Mouse (Mus musculus) ES-Bruce4 (cell line): ENCODE data around the gene Tns2. TPM values are rescaled to one million over a fixed set of nuclear protein-coding genes. Genes with fewer than 3 reads are reported as not detected.
"Not testable (repeated sequence)": the region's sequence is repeated elsewhere in the genome, so short reads cannot be mapped to it uniquely, and the experiment has no call there.

ENCODE experiments used
- H3K27ac ChIP-seq: 2 replicates; pipeline ENCODE4 v1.5.1; 2012; ENCODE audit warnings: low read length, inconsistent platforms; ENCODE audit not compliant: insufficient read depth
- H3K27me3 ChIP-seq: 2 replicates; pipeline ENCODE4 v1.6.1; 2012; ENCODE audit warnings: mild to moderate bottlenecking, low read length, inconsistent platforms; ENCODE audit not compliant: control insufficient read depth, poor library complexity, insufficient read depth, severe bottlenecking
- H3K36me3 ChIP-seq: 2 replicates; pipeline ENCODE4 v1.6.1; 2012; ENCODE audit warnings: inconsistent platforms, mild to moderate bottlenecking, low read length, moderate library complexity; ENCODE audit not compliant: control insufficient read depth, poor library complexity, insufficient read depth, severe bottlenecking
- H3K4me1 ChIP-seq: one replicate; pipeline ENCODE4 v1.8.1; 2011; ENCODE audit warnings: low read length; ENCODE audit not compliant: control insufficient read depth, insufficient read depth
- H3K4me3 ChIP-seq: 2 replicates; pipeline ENCODE4 v1.5.1; 2011; ENCODE audit warnings: low read depth, mild to moderate bottlenecking, low read length
- H3K9ac ChIP-seq: 2 replicates; pipeline ENCODE4 v1.6.1; 2012; ENCODE audit warnings: low read depth, mild to moderate bottlenecking, inconsistent platforms; ENCODE audit not compliant: poor library complexity, severe bottlenecking
- H3K9me3 ChIP-seq: replicated peaks from 2 replicates; pipeline ENCODE4 v1.6.1; 2012; ENCODE audit warnings: mild to moderate bottlenecking, low read length, inconsistent platforms; ENCODE audit not compliant: control insufficient read depth, poor library complexity, insufficient read depth, severe bottlenecking
- CTCF ChIP-seq: IDR thresholded peaks from one replicate; pipeline ENCODE4 v1.8.1; 2011; ENCODE audit warnings: low read depth, low read length
- EP300 ChIP-seq: IDR thresholded peaks from 2 replicates; pipeline ENCODE4 v1.6.1; 2011; ENCODE audit warnings: low read depth, low read length; ENCODE audit not compliant: insufficient read depth
- POLR2A ChIP-seq: IDR thresholded peaks from one replicate; pipeline ENCODE4 v1.8.1; 2011; ENCODE audit warnings: low read length; ENCODE audit not compliant: insufficient read depth
- polyA plus RNA-seq: library from polyadenylated mRNA; stranded (reverse); fragments of >200 nt; gene quantifications from 2 replicates; pipeline ENCODE4 v1.2.4, GENCODE M21; 2011; ENCODE audit warnings: low read depth; ENCODE audit not compliant: missing spikeins, insufficient read depth, insufficient read length

Gene Tns2
- polyA plus RNA-seq, 1 experiment = 10.4 TPM

DNA sequence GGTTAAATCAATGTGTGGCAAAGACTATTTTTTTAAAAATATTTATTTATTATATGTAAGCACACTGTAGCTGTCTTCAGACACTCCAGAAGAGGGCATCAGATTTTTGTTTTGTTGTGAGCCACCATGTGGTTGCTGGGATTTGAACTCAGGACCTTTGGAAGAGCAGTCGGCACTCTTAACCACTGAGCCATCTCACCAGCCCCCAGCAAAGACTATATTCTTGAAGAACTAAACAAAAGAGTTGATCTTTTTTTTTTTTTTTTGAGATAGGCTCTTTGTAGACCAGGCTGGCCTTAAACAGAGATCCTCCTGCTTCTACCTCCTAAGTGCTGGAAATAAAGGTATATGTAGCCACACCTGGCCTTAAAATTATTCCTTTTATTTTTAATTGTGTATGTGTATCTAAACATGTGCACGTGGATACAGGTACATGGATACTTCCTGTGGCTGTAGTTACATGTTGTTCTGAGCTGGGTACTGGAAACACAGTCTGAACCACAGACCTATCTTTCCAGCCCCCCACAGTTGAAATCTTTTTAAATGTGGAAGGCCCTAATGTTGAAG is 23.0 kb upstream of the Tns2 start:
- Histone ChIP-seq H3K36me3 (peaks cover 33% of the 10 kb centered on the region), H3K9me3 (no peaks in the 10 kb centered on the region), H3K9ac (peak overlapping the region; percentile 57), H3K4me1 (no peaks in the 10 kb centered on the region), H3K27me3 (no peaks in the 10 kb centered on the region), H3K4me3 (no peak overlapping the region), H3K27ac (no peak overlapping the region)
- TF ChIP-seq POLR2A = no peak
- TF ChIP-seq EP300 = no peak
- no peak for TF ChIP-seq CTCF

DNA sequence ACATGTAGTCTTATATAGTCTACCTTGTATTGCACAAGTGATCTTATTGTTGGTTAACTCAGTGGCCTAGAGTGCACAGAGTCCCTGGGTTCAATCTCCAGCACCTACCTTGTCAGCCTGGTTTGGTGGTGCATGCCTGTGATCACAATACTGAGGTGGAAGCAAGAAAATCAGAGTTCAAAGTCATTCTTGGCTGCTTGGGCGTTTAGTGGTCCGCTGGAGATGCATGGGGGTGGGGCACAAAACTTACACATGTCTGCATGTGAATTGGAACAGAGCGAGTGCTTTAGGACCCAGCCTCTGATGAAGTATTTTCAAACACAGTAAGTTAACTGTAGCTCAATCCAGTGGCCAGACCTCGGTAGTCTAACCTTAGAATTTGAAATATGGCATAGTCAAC is 21.0 kb upstream of the Tns2 start:
- Histone ChIP-seq H3K9me3 (no peaks in the 10 kb centered on the region), H3K27ac (no peak overlapping the region), H3K4me3 (no peak overlapping the region), H3K9ac (no peak overlapping the region), H3K4me1 (no peaks in the 10 kb centered on the region), H3K27me3 (no peaks in the 10 kb centered on the region), H3K36me3 (peaks cover 53% of the 10 kb centered on the region)
- TF ChIP-seq POLR2A (no peak), CTCF (no peak), EP300 (no peak)

DNA sequence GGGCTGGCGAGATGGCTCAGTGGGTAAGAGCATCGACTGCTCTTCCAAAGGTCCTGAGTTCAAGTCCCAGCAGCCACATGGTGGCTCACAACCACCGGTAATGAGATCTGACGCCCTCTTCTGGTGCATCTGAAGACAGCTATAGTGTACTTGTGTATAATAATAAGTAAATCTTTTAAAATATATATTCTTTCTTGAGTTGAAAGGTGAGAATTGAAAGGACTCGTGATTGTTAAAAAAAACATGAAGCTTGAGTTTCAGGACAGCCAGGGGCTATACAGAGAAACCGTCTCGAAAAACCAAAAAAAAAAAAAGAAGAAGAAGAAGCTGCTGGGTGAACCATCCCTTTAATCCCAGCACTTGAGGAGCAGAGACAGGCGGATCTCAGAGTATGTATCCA is 20.3 kb upstream of the Tns2 start:
- H3K9ac ChIP-seq = peak overlapping the region; percentile 57; the same call in 1 of the 2 replicates

DNA sequence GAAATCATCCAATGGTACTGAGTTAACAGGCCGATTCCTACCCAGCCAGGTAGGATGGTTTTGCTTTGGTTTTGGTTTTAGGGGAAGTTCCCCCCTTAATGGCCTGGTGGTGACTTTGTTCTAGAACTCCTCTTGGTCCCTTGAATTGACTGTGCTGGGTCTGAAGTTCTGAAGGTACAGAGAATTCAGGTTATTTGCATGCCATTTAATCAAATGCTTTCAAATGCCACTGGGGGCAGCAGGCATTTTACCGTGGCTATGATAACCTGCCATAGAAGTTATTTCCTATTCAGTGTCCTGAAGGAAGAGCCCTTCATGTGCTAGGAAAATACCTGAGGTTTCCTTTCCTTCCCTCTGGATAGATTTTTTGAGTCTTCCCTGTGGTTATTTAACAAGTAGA is 19.8 kb upstream of the Tns2 start:
- Histone ChIP-seq H3K4me3 (no peak overlapping the region), H3K9ac (peak overlapping the region; percentile 57; the same call in 1 of the 2 replicates), H3K27ac (0 out of 2 replicates have a peak overlapping the region, but pooled peaks have one; percentile 61), H3K9me3 (no peaks in the 10 kb centered on the region), H3K36me3 (peaks cover 62% of the 10 kb centered on the region), H3K4me1 (no peaks in the 10 kb centered on the region), H3K27me3 (no peaks in the 10 kb centered on the region)
- no peak for TF ChIP-seq EP300
- TF ChIP-seq POLR2A = no peak
- TF ChIP-seq CTCF = no peak

More for the DNA sequence above, 20.3 kb upstream of the Tns2 start:
- not testable (repeated sequence) for H3K27ac ChIP-seq, H3K4me1 ChIP-seq, H3K4me3 ChIP-seq, H3K9me3 ChIP-seq, H3K27me3 ChIP-seq
- peaks cover 60% of the 10 kb centered on the region for H3K36me3 ChIP-seq
- TF ChIP-seq CTCF = peak; percentile 14

DNA sequence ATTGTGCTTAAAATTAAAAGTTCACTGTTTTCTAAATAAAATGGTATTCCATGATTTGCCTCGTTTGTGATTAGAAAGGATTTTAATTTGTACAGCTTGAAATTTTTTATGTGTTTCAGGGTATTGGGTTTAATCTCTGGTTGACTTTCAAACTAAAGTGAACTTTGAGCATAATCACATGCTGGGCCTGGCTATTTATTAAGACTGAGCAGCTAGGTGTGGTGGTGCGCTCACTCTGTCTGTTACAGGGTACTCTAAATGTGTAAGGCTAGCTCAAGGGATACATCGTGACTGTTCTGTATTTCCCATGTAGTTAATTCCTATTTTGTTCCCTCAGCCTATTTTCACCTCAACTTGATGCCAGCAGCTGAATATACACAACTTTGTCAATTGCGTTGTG is 18.1 kb upstream of the Tns2 start:
- TF ChIP-seq CTCF (no peak), POLR2A (no peak), EP300 (no peak)
- no peaks in the 10 kb centered on the region for H3K9me3 ChIP-seq
- H3K36me3 ChIP-seq = peaks cover 75% of the 10 kb centered on the region
- H3K9ac ChIP-seq = peak overlapping the region; percentile 24; the same call in 1 of the 2 replicates
- H3K27ac ChIP-seq = no peak overlapping the region
- no peaks in the 10 kb centered on the region for H3K4me1 ChIP-seq
- no peaks in the 10 kb centered on the region for H3K27me3 ChIP-seq
- H3K4me3 ChIP-seq = no peak overlapping the region

DNA sequence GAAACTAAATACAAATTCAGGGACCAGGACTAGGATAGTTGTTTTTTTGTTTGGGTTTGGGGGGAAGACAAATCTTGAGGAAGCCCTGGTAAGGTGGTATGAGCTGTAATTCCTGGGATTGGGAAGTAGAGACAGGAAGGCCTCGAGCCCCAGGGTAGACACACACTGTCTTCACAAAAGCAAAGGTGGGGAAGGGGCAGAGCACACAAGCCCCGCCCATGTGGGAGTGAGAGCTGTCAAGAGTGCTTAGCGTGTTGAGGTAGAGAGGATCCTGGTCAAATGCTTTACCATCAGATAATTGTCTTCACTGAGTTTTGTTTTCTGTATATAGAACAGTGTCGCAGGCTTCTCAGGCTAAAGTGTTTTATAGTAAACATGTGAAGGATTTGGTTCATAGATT is 17.2 kb upstream of the Tns2 start:
- Histone ChIP-seq H3K27ac (no peak overlapping the region), H3K4me1 (no peaks in the 10 kb centered on the region), H3K27me3 (no peaks in the 10 kb centered on the region), H3K4me3 (no peak overlapping the region), H3K9ac (no peak overlapping the region), H3K9me3 (no peaks in the 10 kb centered on the region), H3K36me3 (peaks cover 79% of the 10 kb centered on the region)
- TF ChIP-seq CTCF (no peak), POLR2A (no peak), EP300 (no peak)
